Mouse (Mus musculus) heart, embryonic 14.5 days (tissue): Measurements from ENCODE around the gene Olfr1342. TPM values are rescaled to one million over a fixed set of nuclear protein-coding genes. Genes with fewer than 3 reads are reported as not detected.
A peak's percentile ranks its signal among the peaks of the same experiment; 100 is the strongest.

ENCODE experiments used
- ATAC-seq: fragments of 200-750 bp; cut with Nextera tagmentation; 2 replicates; pipeline ENCODE4 v1.8.0; 2017; ENCODE audit warnings: low read depth, moderate TSS enrichment; ENCODE audit not compliant: insufficient number of reproducible peaks, insufficient read depth, low FRiP score
- H3K27ac ChIP-seq, 2 experiments: fragments of 200-500 bp in 1 of 2; fragments of 300-500 bp in 1 of 2; sonication (generic) in 1 of 2; replicated peaks in 1 of 2; 2 replicates each; pipeline ENCODE4 v1.5.1; 2012 to 2014; ENCODE audit warnings: low read depth in 2 of 2, low read length in 2 of 2, control low read depth in 1 of 2, mild to moderate bottlenecking in 1 of 2, mixed read lengths in 1 of 2; ENCODE audit not compliant: control insufficient read depth in 1 of 2, insufficient read depth in 1 of 2
- H3K27me3 ChIP-seq: fragments of 300-500 bp; sonication (generic); 2 replicates; pipeline ENCODE4 v1.6.1; 2014; ENCODE audit warnings: mild to moderate bottlenecking, low read length, control low read depth; ENCODE audit not compliant: control insufficient read depth, insufficient read depth
- H3K36me3 ChIP-seq: fragments of 300-500 bp; sonication (generic); 2 replicates; pipeline ENCODE4 v1.6.1; 2014; ENCODE audit warnings: mild to moderate bottlenecking, control low read depth, low read length, mixed read lengths; ENCODE audit not compliant: control insufficient read depth, insufficient read depth
- H3K4me1 ChIP-seq, 2 experiments: fragments of 200-500 bp in 1 of 2; fragments of 300-500 bp in 1 of 2; sonication (generic) in 1 of 2; 2 replicates each; pipeline ENCODE4 v1.6.1; 2012 to 2014; ENCODE audit warnings: low read length in 2 of 2, control low read depth in 1 of 2, mixed read lengths in 1 of 2; ENCODE audit not compliant: control insufficient read depth in 2 of 2, insufficient read depth in 2 of 2
- H3K4me2 ChIP-seq: fragments of 300-500 bp; sonication (generic); 2 replicates; pipeline ENCODE4 v1.6.1; 2014; ENCODE audit warnings: mild to moderate bottlenecking, low read length
- H3K4me3 ChIP-seq, 2 experiments: fragments of 200-500 bp in 1 of 2; fragments of 300-500 bp in 1 of 2; sonication (generic) in 1 of 2; 2 replicates each; pipeline ENCODE4 v1.5.1; 2012 to 2014; ENCODE audit warnings: low read length in 2 of 2, mild to moderate bottlenecking in 2 of 2, control low read depth in 1 of 2, low read depth in 1 of 2, moderate library complexity in 1 of 2; ENCODE audit not compliant: control insufficient read depth in 1 of 2, insufficient read depth in 1 of 2
- H3K9ac ChIP-seq: fragments of 300-500 bp; sonication (generic); 2 replicates; pipeline ENCODE4 v1.6.1; 2014; ENCODE audit warnings: mild to moderate bottlenecking, low read length
- H3K9me3 ChIP-seq: fragments of 300-500 bp; sonication (generic); 2 replicates; pipeline ENCODE4 v1.6.1; 2016; ENCODE audit warnings: low read length, control low read depth; ENCODE audit not compliant: control insufficient read depth
- WGBS: fragments of 180-500 bp; shearing (Covaris S2); extraction: QIAGEN DNeasy Blood & Tissue Kit; methylation state at CpG from one replicate; pipeline ENCODE4 v1.1.7; 2014; 5-methylcytosine and 5-hydroxymethylcytosine counted together
- polyA plus RNA-seq: library from polyadenylated mRNA; unstranded; fragments of >200 nt; fragmentation: Nextera tagmentation; extraction: Ambion mirVana; gene quantifications from 2 replicates; pipeline ENCODE4 v1.2.1, GENCODE M21; 2014

Olfr1342 gene
- polyA plus RNA-seq, 1 experiment from 2014 or later: not detected

GRCm38 (mm10) chr4:118642346-118643190 is 50.0 kb downstream of the Olfr1342 start:
- H3K9ac ChIP-seq: no peak overlapping the region
- WGBS: 40% methylated on average over 20 of the region's 20 CpGs
- H3K4me1 ChIP-seq: no peaks in the 10 kb centered on the region; a peak in 1 of 4 replicates
- no peak for ATAC-seq
- peak overlapping the region; percentile 18; the same call in 1 of the 2 replicates for H3K4me2 ChIP-seq
- H3K36me3 ChIP-seq: no peaks in the 10 kb centered on the region
- no peaks in the 10 kb centered on the region for H3K27me3 ChIP-seq
- no peak overlapping the region for H3K4me3 ChIP-seq
- H3K9me3 ChIP-seq: no peaks in the 10 kb centered on the region
- no peak overlapping the region for H3K27ac ChIP-seq

Other genes with a start within 250 kb of the Olfr1342 start
- gene Mpl, start 235.2 kb downstream of the Olfr1342 start, polyA plus RNA-seq: 1.0 and 1.7 TPM in 2 replicates
- gene Tie1, start 202.7 kb downstream of the Olfr1342 start, polyA plus RNA-seq: 38.1 and 48.7 TPM in 2 replicates
- not detected in 2 replicates for gene 2610528J11Rik, start 165.8 kb downstream of the Olfr1342 start, polyA plus RNA-seq
- gene Tmem125, start 148.7 kb downstream of the Olfr1342 start, polyA plus RNA-seq: 0.24 and 0.43 TPM in 2 replicates
- 0.16 and 0.22 TPM in 2 replicates for gene Cfap57, start 72.0 kb downstream of the Olfr1342 start, polyA plus RNA-seq
- gene Ebna1bp2, start 72.0 kb downstream of the Olfr1342 start, polyA plus RNA-seq: 80.5 and 86.0 TPM in 2 replicates
- not detected in 2 replicates for gene Olfr62, start 33.8 kb downstream of the Olfr1342 start, polyA plus RNA-seq
- not detected in 2 replicates for gene Olfr1341, start 10.8 kb upstream of the Olfr1342 start, polyA plus RNA-seq
- gene Olfr1340, start 27.4 kb upstream of the Olfr1342 start, polyA plus RNA-seq: not detected in 2 replicates
- not detected in 2 replicates for gene Olfr1339, start 39.4 kb upstream of the Olfr1342 start, polyA plus RNA-seq
- gene Olfr1338, start 66.0 kb upstream of the Olfr1342 start, polyA plus RNA-seq: not detected in 2 replicates
- not detected in 2 replicates for gene Olfr1337, start 89.8 kb upstream of the Olfr1342 start, polyA plus RNA-seq
- not detected in 2 replicates for gene Olfr1335, start 117.2 kb upstream of the Olfr1342 start, polyA plus RNA-seq
- gene Olfr1333, start 143.5 kb upstream of the Olfr1342 start, polyA plus RNA-seq: not detected in 2 replicates
- not detected in 2 replicates for gene Olfr1331, start 171.9 kb upstream of the Olfr1342 start, polyA plus RNA-seq
- gene Olfr1330, start 195.8 kb upstream of the Olfr1342 start, polyA plus RNA-seq: 0.04 and 0.19 TPM in 2 replicates
- gene Olfr1329, start 224.7 kb upstream of the Olfr1342 start, polyA plus RNA-seq: not detected in 2 replicates
- gene Olfr1328, start 245.9 kb upstream of the Olfr1342 start, polyA plus RNA-seq: 0.07 TPM in 1 of 2 replicates, not detected in the other